Mouse (Mus musculus): ENCODE results near the gene Aggf1.

DNA sequence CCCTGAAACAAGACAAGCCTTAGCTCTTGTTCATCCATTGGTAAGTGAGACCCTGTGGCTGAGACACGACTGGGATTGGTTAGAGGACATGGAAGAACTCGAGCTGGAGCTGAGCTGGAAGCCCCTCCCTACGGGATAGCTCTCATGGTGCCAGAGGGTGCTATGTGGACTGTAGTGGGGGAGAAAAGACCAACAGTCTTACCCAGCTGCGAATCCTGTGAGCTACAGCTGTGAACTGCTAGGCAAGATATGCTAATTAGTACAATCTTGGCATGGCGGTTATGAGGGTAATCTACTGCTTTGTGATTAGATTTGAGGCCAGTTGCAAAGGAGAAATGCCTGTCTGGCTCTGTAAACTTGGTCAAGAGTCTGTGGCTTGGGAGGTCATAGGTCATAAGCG, 56.0 kb downstream of the Aggf1 start:
- TF ChIP-seq CTCF (IDR thresholded peaks at IDR 0.05; ENCODE audit: low read depth, low read length) (no peak), TAL1 (conservative IDR thresholded peaks at IDR 0.05; ENCODE audit: low read depth, low read length) (no peak)

Measured in G1E (cell line).